Mouse (Mus musculus): ENCODE data around the gene Efnb1. TPM values are rescaled to one million over a fixed set of nuclear protein-coding genes. Genes with fewer than 3 reads are reported as not detected.
"Not testable (repeated sequence)": the region's sequence is repeated elsewhere in the genome, so short reads cannot be mapped to it uniquely, and the experiment has no call there.

Efnb1 gene
- total RNA-seq (2021) = 1 to 10 TPM; 8.4 to 9.8 TPM
- long read RNA-seq, experiment 1, partial matches to known transcripts = 0 of 4 reads
- long read RNA-seq, experiment 1, other reads (novel, unspliced or antisense) = 1 of 4 reads
- long read RNA-seq, experiment 2, partial matches to known transcripts = 0 of 5 reads
- long read RNA-seq, experiment 2, other reads (novel, unspliced or antisense) = 1 of 5 reads

DNA sequence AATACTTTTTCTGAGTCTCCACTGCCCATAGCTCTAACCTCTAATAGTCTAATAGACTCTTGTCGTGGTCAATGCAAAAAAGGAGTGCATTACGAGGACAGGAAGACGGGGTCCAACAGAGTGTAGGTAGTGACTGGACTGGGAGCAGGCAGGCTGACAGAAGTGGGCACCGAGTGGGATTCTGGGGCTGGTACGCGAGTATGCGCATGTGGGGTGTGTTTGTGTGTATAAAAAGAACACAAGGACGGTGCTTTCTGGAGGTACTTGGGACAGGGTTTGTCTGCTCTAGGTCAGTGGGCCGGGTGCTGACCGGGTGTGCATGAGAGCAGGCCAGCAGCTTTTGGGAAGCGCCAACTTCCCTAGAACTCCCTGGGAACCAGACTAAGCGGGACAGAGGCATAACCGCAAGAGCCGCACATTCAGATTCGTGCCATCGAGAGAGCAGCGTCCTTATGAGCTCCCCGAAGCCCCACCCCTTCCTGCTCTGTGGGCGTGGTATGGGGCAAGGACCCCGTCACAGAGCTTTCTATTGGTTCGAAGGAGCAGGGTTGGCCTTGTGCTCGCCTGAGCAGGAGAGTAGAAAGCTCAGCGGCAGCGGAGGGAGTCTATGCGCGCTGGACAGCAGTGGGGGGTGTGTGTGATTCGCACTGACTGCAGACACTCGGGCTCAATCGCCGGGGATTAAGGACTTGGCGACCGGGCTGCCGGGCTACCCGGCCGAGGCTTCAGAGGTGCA, at the start of gene Efnb1:
Gene Efnb1 (plus strand): TSS at position 608 of the 736 bp plus-strand sequence.
- intact Hi-C loops (cut with DNase I; ENCODE audit: low total_unique reads) = loop anchor here (10.0 kb wide), 2 partner anchors 219 to 519 kb away; no protein-coding TSS in a partner anchor
- DNase-seq = peak; percentile 90

DNA sequence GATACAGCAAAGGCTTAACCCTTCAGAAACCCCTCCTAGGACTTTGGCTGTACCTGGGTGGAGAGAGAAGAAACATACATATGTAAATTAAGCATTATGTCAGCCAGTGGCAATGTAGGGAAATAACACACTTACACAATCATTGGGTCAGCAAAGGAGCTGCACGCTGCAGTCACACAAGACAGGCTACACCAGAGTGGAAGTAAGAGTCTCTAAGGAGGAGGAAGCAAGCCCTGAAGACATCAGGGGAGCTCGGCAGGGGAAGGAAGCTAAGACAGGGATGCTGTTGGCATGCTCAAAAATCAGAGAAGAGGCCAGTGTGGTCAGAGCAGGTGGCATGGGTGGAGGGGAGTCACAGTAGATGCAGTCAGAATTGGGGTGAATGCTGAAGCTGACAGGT, 43.2 kb upstream of the Efnb1 start:
- intact Hi-C loops (cut with DNase I; ENCODE audit: low total_unique reads) = no loop called here
- DNase-seq = no peak

DNA sequence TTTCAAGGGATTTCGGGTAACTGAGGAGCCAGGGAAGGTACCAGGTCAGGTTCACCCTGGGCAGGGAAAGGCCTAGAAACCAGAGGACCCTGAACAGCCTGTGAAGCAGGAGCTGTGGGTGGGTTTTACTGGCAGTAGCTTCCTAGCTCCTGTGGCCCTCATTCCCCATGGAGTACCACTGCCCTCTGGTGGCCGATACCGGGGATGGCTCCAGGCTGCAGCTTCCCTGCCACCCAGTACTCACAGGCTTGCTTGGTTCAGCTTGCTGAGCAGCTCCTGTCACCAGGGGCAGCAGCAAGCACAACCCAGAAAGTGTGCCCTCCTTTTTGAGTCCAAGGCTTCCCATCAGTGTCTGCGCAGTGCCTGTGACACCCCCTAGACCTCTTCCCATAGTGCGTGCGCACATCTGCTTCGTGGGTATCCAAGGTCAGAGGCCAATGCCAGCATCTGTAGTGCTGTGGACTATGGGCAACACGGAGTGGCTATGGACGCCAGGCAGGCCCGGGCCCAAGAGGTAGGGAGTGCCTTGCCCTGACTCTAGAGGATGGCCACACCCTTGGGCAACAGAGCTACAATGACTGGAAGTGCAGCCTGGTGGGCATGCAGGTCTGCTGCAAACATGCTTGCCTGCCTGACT, 24.7 kb upstream of the Efnb1 start:
- not testable (repeated sequence) for DNase-seq
- intact Hi-C loops (cut with DNase I; ENCODE audit: low total_unique reads) = loop anchor here (5.0 kb wide), 1 partner anchor 124 kb away; no protein-coding TSS in a partner anchor

DNA sequence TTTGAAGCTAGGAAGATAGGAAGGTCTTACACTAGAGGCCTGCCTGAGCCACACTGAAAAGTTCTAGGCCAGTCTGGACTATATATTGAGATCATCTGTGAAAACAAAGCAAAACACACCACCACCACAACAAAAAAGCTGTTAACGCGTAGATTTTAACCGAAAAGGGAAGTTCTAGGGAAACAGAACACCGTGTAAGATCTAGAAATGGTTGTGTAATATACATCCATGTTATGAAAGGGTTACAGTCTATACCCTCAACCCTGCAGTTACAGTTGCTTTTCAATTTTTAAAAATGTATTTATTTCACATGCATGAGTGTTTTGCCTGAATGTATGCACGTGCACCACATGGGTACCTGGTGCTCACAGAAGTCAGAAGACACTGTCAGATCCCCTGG, 16.4 kb upstream of the Efnb1 start:
- intact Hi-C loops (cut with DNase I; ENCODE audit: low total_unique reads) = no loop called here

DNA sequence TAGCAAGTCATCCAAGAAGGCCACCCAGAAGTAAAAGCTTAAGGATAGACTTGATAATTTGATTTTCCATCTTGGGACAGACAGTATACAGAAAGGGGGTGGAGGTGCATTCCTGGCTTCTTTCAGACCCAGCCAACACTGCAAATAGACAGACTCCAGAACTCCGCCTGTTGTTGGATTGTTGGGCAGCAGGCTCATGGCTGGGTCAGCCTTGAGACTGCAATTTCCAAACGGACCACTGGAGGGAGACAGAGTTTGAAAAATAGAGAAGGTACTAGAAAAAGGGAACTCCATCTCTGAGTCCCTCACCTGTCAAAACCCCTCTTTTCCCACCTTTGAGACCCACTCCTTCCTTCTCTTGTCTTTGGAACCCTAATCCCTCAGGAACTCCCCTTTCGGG, 5.9 kb upstream of the Efnb1 start:
- peak; percentile 50 for DNase-seq
- intact Hi-C loops (cut with DNase I; ENCODE audit: low total_unique reads) = loop anchor here (5.0 to 10.0 kb wide), 4 partner anchors 225 to 525 kb away; no protein-coding TSS in a partner anchor

More for the DNA sequence above, 16.4 kb upstream of the Efnb1 start:
- no peak for DNase-seq

DNA sequence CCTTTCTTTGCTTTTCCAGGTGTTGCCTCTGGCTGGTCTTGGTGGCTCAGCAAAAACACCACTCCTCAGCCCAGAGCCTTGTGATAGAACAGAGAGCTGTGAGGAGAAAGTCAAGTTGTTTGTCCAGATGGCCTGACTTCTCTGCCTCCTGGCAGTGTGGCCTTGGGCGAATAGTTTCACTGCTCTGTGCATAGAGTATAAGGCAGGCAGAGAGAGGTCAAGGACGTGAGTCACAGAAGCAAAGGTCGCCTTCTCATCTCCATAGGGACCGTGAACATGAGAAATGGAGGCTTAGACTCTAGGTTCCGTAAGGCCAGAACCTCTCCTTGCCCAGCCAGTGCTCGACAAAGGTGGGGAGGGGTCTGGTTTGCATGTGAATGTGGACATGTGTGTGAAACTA, 3.4 kb upstream of the Efnb1 start:
- no peak for DNase-seq
- intact Hi-C loops (cut with DNase I; ENCODE audit: low total_unique reads) = loop anchor here (5.0 to 10.0 kb wide), 4 partner anchors 222 to 522 kb away; no protein-coding TSS in a partner anchor

DNA sequence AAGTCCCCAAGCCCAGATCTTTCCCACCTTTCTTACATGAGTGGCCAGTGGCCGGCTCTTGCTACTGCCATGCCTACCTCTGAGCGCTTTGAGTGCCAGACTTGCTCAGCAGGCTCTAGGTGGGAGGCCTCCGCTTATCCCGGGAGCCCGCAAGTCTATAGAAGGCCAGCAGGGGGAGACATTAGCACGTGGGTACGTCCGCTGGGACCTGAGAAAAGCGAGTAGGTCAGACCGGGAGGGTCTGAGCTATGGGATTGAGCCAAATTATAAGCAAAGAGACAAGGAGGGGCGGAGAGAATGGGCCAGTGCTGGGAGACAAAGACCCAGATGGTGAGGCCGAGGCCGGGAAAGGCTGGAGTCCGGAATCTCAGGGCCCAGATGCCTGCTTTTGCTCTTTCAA, 1.0 kb upstream of the Efnb1 start:
- intact Hi-C loops (cut with DNase I; ENCODE audit: low total_unique reads) = loop anchor here (5.0 to 10.0 kb wide), 4 partner anchors 220 to 520 kb away; no protein-coding TSS in a partner anchor
- DNase-seq = peak; percentile 72

DNA sequence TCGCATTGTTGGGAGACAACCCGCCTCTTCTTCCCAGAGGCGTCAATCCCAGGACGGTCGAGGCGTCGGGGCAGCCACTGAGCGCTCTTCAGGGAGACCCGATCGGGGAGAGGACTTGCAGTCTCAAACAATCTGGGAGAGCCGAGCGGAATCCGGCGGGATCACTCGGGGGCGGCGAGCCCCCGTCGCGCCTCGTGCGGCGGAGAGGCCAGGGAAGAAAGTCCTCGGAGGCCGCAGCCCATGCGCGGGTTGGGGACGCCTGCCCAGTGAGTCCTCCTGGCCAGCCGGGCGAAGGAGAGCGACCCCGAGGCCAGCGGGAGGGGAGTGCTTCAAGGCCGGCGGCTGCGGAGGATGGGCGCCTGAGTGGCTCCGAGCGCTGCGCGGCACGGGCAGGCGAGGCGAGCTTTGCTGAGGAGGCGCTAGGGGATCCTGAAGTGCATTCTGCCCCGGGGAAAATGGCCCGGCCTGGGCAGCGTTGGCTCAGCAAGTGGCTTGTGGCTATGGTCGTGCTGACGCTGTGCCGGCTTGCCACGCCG, 569 bp downstream of the Efnb1 start:
- peak; percentile 48 for DNase-seq
- intact Hi-C loops (cut with DNase I; ENCODE audit: low total_unique reads) = loop anchor here (10.0 kb wide), 2 partner anchors 218 to 518 kb away; no protein-coding TSS in a partner anchor

DNA sequence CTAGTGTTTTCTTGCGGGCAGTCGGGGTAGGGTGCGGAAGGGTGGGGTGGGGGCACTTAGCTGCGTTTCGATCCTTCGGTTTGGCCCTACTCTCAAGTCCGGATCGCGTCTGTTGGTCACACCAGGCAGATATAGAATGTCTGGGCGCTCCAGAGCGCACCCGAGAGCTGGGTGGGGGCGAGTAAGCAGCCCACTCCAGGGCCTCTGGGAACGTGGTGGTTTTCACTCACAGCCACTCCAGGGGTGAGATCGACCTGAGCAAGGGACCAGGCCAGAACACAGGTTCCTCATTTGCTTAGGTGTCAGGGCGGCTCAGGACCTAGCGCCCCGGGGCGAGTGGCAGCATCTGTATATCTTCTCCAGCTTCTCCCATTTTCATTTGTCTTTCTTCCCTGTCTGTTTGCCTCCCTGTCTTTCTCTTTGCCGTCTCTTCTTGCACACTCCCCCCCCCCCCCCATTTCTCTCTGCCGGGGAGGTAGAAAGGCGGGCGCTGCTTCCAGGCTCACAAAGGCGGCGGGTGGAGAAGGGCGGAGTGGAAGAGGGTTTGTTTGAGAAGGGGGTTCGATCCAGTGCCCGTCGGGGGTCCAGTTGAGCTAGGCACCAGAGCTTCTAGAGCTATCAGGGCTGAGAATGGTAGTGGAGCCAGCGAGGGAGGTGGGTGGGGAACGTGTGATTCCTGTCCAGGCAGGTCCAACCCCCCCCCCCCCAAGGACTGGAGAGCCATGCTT, 1.4 kb downstream of the Efnb1 start:
- DNase-seq = no peak
- intact Hi-C loops (cut with DNase I; ENCODE audit: low total_unique reads) = loop anchor here (10.0 kb wide), 2 partner anchors 217 to 517 kb away; no protein-coding TSS in a partner anchor

DNA sequence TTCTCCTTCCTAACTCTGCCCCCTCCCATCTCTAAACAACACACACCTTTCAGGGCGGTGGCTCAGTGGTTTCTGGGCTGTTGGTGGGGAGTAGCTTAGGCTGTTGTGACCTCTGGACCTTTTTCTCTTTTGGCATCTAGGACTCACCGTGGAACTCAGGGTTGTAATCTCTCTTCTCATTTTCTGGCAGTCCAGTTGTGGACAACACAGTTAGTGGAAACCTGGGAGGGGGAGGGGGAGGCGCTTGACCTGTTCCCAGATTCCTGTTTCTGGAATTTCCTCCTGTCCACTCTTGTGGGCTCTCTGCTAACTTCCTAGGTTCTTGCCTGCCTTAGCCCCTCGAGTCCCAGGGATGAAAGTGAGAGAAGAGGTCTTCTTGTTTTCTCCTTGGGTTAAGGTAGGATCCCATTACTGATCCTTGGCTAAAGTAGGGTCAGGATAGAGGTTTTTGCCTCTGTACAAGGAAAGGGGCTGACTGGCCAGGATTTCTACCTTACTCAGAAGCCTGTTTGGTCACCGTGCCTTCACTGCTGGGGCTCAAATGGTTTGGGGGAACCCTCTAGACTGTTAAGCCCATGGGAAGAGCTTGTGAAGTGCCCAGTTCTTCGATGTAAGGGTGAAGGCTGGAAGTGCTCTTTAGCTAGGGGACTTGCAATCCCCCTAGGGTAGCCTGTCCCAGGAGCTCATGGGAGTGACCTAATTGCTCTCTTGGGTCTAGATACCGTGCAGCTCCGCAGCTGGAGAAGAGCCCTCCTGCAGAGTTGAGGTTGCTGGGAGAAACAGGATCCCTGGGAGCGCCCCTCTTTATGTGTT, 2.2 kb downstream of the Efnb1 start:
- no peak for DNase-seq
- intact Hi-C loops (cut with DNase I; ENCODE audit: low total_unique reads) = loop anchor here (10.0 kb wide), 2 partner anchors 217 to 517 kb away; no protein-coding TSS in a partner anchor

DNA sequence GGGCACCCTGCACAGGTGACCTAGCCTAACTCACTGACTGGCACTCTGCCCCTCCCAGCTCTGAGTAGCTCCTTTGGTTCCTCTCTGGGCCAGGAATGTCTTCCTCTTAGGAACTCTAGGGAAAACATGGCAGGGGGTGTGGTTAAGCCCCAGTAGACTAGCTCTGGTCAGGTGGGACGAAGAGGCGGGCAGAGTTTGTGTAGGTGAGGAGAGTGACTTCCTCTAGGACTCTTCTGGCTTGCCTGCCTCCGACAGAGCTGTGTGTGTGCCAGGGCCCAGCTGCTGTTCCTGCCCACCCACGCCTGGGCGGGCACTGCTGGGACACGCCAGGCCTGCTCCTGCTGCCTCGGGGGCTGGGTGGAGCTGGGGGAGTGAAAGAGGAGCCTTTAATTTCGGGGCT, 5.1 kb downstream of the Efnb1 start:
- intact Hi-C loops (cut with DNase I; ENCODE audit: low total_unique reads) = no loop called here
- no peak for DNase-seq

DNA sequence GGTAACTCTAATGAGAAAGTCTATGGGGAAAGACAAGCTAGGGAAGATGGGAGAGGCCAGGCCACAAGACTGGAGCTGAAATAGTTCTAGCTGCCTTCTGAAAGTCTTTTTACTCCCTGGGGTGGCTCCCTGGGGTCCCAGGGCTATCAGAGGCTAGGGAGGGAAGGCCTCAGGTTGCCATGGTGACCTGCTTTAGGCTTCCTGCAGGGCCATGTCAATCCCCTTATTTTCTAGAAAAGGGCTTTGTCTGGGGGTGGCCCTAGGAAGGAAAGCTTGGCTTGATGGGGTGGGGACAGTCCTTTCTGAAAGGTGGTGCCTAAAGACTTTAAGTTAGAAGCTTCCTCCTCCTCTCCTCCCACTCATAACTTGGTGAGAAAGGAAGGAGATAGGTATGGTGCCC, 6.0 kb downstream of the Efnb1 start:
- intact Hi-C loops (cut with DNase I; ENCODE audit: low total_unique reads) = no loop called here
- DNase-seq = no peak

DNA sequence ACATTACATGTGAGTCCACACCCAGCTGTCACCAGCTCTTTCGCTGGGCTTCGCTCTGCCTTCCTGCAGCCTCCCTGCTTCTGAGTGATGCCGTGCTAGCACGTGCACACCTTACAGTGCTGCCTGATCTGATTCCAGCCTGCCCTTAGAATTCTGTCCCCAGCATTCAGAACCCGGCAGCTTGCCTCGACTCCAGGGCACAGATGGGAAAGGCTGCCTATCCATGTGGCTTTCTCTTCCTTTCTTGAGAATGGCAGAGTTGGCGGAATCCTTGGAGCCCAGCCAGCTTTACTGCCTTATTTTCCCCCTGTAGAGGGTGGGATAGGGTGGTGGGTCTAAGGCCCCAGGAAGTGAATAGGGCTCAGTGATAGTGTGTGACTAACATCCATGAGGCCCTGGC, 9.6 kb downstream of the Efnb1 start:
- intact Hi-C loops (cut with DNase I; ENCODE audit: low total_unique reads) = no loop called here
- no peak for DNase-seq

DNA sequence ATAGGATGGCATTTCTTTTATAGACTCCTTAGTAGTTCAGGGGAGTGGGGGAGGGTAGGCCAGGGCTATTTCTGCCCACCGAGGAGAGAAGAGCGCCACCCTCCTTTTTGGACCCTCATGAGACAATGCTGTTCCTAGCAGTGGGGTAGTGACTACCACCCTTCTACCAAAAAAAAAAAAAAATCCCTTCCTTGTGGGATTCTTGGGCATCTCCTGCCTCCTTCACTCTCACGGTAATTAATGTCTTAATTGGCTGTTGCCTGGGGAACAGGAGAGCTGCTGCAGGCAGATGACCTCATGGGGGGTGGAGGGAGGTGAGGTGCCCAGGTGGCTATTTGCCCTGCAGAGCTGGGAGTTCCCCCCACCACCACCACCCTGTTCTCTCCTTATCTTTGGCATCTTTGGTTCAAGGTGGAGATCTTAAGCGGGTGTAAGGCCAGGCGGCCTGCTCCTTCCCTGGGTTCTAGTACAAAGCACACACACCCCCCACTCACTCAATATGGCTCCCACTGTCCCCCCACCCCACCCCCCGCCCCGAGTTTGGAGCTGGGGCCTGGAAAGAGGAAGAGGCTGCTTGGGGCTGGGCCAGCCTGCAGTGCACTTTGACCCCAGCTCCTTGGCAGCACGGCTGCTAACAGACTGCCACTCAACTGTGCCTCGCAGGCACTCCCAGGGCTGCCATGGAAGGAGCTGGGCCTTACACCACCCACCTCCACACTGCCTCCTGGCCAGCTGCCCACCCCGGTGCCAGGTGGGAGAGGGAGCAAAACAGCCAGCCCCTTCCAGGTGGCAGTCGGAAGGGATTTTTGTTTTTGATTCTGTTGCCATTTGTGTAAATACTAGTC, 12.4 kb downstream of the Efnb1 start:
- intact Hi-C loops (cut with DNase I; ENCODE audit: low total_unique reads) = no loop called here
- no peak for DNase-seq

DNA sequence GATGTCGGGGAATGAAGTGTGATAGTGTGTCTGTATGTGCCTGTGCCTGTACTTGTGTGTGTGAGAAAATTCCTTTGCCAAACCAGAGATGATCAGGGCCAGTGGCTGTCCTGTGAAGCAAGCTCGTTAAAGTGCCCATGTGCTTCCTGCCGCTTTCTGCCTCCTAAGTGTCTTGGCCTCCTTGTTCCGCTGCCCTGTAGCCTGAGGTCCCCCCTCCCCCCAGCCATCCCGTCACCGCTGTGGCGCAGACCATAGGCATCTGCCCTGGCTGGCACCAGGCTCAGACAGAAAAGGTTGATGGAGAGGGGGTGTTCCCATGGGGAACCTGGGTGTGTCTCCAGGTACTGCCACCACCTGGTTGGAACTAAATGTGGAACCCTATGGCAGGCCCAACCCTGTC, 13.1 kb downstream of the Efnb1 start:
- intact Hi-C loops (cut with DNase I; ENCODE audit: low total_unique reads) = no loop called here
- no peak for DNase-seq

DNA sequence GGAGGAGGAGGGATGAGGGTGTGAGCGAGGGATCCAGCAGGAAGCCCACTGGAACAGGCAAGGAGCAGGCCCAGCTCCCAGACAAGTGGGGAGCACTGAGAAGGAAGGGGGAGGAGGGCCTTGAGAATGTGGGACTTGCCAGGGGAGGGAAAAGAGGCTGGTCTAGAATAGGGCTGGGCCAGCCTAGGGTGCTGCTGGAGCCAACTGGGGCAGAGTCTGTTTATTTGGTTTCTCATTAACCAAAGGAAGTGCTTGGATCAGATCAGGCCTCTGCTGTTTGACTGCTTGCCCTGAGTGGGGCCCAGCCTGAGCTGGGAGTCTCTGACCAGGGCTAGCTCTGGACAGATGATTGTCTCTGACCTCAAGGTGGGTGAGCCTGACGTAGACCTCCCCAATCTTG, 14.0 kb downstream of the Efnb1 start:
- no peak for DNase-seq
- intact Hi-C loops (cut with DNase I; ENCODE audit: low total_unique reads) = no loop called here

DNA sequence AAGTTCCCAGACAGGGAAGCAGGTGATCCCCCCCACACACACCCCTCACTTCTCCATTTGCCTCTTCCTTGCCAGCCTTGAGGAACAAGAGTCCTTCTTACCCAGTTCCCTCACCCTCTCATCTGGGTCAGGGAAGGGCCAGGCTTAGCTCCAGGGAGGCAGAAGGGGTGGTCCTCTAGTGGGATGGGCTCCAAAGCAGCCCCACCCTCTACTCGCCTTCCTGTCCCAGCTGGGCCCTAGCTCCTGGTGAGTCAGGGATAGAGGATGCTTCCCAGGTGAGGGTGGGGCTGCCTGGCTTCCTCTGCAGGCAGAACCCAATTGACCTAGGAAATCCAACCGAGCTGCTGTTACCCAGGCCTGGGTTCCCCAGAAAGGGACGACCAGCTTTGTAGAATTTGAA, 14.8 kb downstream of the Efnb1 start:
- intact Hi-C loops (cut with DNase I; ENCODE audit: low total_unique reads) = no loop called here
- no peak for DNase-seq

DNA sequence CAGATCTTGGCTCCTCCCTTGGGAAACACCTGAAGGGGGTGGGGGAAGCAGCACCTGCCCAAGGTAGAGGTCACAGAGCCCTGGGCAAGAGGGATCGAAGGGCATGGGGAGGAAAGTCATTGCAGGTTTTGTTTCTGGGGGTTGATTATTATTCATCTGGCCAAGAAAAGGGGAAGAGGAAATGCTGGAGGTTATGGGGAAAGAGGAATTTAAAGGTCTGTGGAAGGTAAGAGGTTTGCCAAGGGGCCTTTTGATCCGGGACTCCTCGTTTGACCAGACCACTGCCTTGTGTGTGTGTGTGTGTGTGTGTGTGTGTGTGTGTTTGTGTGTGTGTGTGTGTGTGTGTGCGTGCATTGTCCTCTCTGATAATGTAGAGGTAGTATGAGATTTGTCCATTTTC, 15.5 kb downstream of the Efnb1 start:
- intact Hi-C loops (cut with DNase I; ENCODE audit: low total_unique reads) = no loop called here
- DNase-seq = no peak
